Mouse (Mus musculus) neural tube, embryonic 13.5 days (tissue): ENCODE results near the gene Apeh. TPM values are rescaled to one million over a fixed set of nuclear protein-coding genes. Genes with fewer than 3 reads are reported as not detected.

Experiments
- ATAC-seq: fragments of 200-750 bp; cut with Nextera tagmentation; 2 replicates; pipeline ENCODE4 v1.8.0; 2017; ENCODE audit warnings: low read depth, mild to moderate bottlenecking, moderate TSS enrichment, moderate library complexity
- H3K27ac ChIP-seq: fragments of 300-500 bp; sonication (generic); replicated peaks from 2 replicates; pipeline ENCODE4 v1.5.1; 2015; ENCODE audit warnings: moderate library complexity, mild to moderate bottlenecking, inconsistent platforms
- H3K27me3 ChIP-seq: fragments of 300-500 bp; sonication (generic); 2 replicates; pipeline ENCODE4 v1.6.1; 2015; ENCODE audit warnings: mild to moderate bottlenecking, inconsistent platforms
- H3K36me3 ChIP-seq: fragments of 300-500 bp; sonication (generic); 2 replicates; pipeline ENCODE4 v1.6.1; 2015; ENCODE audit warnings: mild to moderate bottlenecking, inconsistent platforms
- H3K4me1 ChIP-seq: fragments of 300-500 bp; sonication (generic); replicated peaks from 2 replicates; pipeline ENCODE4 v1.6.1; 2015; ENCODE audit warnings: inconsistent platforms
- H3K4me2 ChIP-seq: fragments of 300-500 bp; sonication (generic); 2 replicates; pipeline ENCODE4 v1.6.1; 2015; ENCODE audit warnings: inconsistent platforms, mild to moderate bottlenecking, moderate library complexity
- H3K4me3 ChIP-seq: fragments of 300-500 bp; sonication (generic); 2 replicates; pipeline ENCODE4 v1.5.1; 2015; ENCODE audit warnings: mild to moderate bottlenecking, inconsistent platforms
- H3K9ac ChIP-seq: fragments of 300-500 bp; sonication (generic); 2 replicates; pipeline ENCODE4 v1.6.1; 2015; ENCODE audit warnings: moderate library complexity, mild to moderate bottlenecking, inconsistent platforms
- H3K9me3 ChIP-seq: fragments of 300-500 bp; sonication (generic); 2 replicates; pipeline ENCODE4 v1.6.1; 2016; ENCODE audit warnings: inconsistent platforms
- WGBS: fragments of 180-500 bp; shearing (Covaris S2); methylation state at CpG from one replicate; pipeline ENCODE4 v1.1.7; 2015; 5-methylcytosine and 5-hydroxymethylcytosine counted together
- microRNA-seq: library from miRNA; unstranded; fragments of <30 nt; microRNA quantifications from one replicate; pipeline ENCODE4, GENCODE M21; 2016
- polyA plus RNA-seq: library from polyadenylated mRNA; unstranded; fragments of >200 nt; fragmentation: Nextera tagmentation; extraction: Ambion mirVana; gene quantifications from 2 replicates; pipeline ENCODE4 v1.2.1, GENCODE M21; 2015

Gene Apeh
- polyA plus RNA-seq, 1 experiment from 2014 or later: 64.1 TPM

GRCm38 (mm10) chr9:108044751-108045492 lies 49.5 kb downstream of the Apeh start:
- 97% methylated on average over 8 of the region's 8 CpGs for WGBS
- Histone ChIP-seq H3K9ac (no peak overlapping the region), H3K4me3 (no peak overlapping the region), H3K4me2 (no peak overlapping the region), H3K27ac (no peak overlapping the region), H3K36me3 (peaks cover 71% of the 10 kb centered on the region), H3K27me3 (no peaks in the 10 kb centered on the region), H3K4me1 (peaks cover 20% of the 10 kb centered on the region), H3K9me3 (no peaks in the 10 kb centered on the region)
- no peak for ATAC-seq

Small RNA genes lying within 50 kb of the gene (microRNA-seq; reads per million reads assigned to microRNA genes)
- gene Gm47303: not detected
- not detected for gene Mir7088

Other genes with a start within 250 kb of the Apeh start
- 103 and 114 TPM in 2 replicates for gene Rbm6, start 221.4 kb downstream of the Apeh start, polyA plus RNA-seq
- 25.6 and 26.6 TPM in 2 replicates for gene Mon1a, start 206.5 kb downstream of the Apeh start, polyA plus RNA-seq
- 2.9 and 3.4 TPM in 2 replicates for gene Mst1r, start 187.7 kb downstream of the Apeh start, polyA plus RNA-seq
- gene Actl11, start 166.1 kb downstream of the Apeh start, polyA plus RNA-seq: not detected in 2 replicates
- 11.4 and 12.8 TPM in 2 replicates for gene Camkv, start 158.9 kb downstream of the Apeh start, polyA plus RNA-seq
- gene Traip, start 144.5 kb downstream of the Apeh start, polyA plus RNA-seq: 6.7 and 8.7 TPM in 2 replicates
- gene Uba7, start 119.1 kb downstream of the Apeh start, polyA plus RNA-seq: 7.6 and 9.3 TPM in 2 replicates
- gene Gm20661, start 111.5 kb downstream of the Apeh start, polyA plus RNA-seq: 2.0 and 2.2 TPM in 2 replicates
- 28.8 and 30.7 TPM in 2 replicates for gene Inka1, start 108.7 kb downstream of the Apeh start, polyA plus RNA-seq
- gene Cdhr4, start 102.1 kb downstream of the Apeh start, polyA plus RNA-seq: 2.6 and 3.4 TPM in 2 replicates
- gene Gm20662, start 98.3 kb downstream of the Apeh start, polyA plus RNA-seq: 1.4 TPM in 1 of 2 replicates, not detected in the other
- 94.1 and 94.9 TPM in 2 replicates for gene Ip6k1, start 92.1 kb downstream of the Apeh start, polyA plus RNA-seq
- 21.9 and 25.3 TPM in 2 replicates for gene Gmppb, start 45.4 kb downstream of the Apeh start, polyA plus RNA-seq
- 2.8 and 3.0 TPM in 2 replicates for gene Amigo3, start 41.4 kb downstream of the Apeh start, polyA plus RNA-seq
- 0.18 TPM in 1 of 2 replicates, not detected in the other for gene Mst1, start 14.2 kb downstream of the Apeh start, polyA plus RNA-seq
- gene Rnf123, start 11.3 kb downstream of the Apeh start, polyA plus RNA-seq: 43.8 and 44.0 TPM in 2 replicates
- gene Bsn, start 95.8 kb upstream of the Apeh start, polyA plus RNA-seq: 6.9 and 7.0 TPM in 2 replicates
- 57.2 and 57.6 TPM in 2 replicates for gene Dag1, start 169.4 kb upstream of the Apeh start, polyA plus RNA-seq
- 124 and 130 TPM in 2 replicates for gene Nicn1, start 195.8 kb upstream of the Apeh start, polyA plus RNA-seq
- gene Amt, start 202.2 kb upstream of the Apeh start, polyA plus RNA-seq: 29.1 and 30.6 TPM in 2 replicates
- gene Rhoa, start 211.5 kb upstream of the Apeh start, polyA plus RNA-seq: 309 and 338 TPM in 2 replicates
- gene Tcta, start 211.6 kb upstream of the Apeh start, polyA plus RNA-seq: 51.9 and 62.2 TPM in 2 replicates
- 548 and 562 TPM in 2 replicates for gene Gpx1, start 244.3 kb upstream of the Apeh start, polyA plus RNA-seq